Mouse (Mus musculus) ES-Bruce4 (cell line): ENCODE results near the gene Rbm47. TPM values are rescaled to one million over a fixed set of nuclear protein-coding genes. Genes with fewer than 3 reads are reported as not detected.
"Not testable (repeated sequence)": the region's sequence is repeated elsewhere in the genome, so short reads cannot be mapped to it uniquely, and the experiment has no call there.

Experiments
- H3K27ac ChIP-seq: 2 replicates; pipeline ENCODE4 v1.5.1; 2012; ENCODE audit warnings: low read length, inconsistent platforms; ENCODE audit not compliant: insufficient read depth
- H3K27me3 ChIP-seq: 2 replicates; pipeline ENCODE4 v1.6.1; 2012; ENCODE audit warnings: mild to moderate bottlenecking, low read length, inconsistent platforms; ENCODE audit not compliant: control insufficient read depth, poor library complexity, insufficient read depth, severe bottlenecking
- H3K36me3 ChIP-seq: 2 replicates; pipeline ENCODE4 v1.6.1; 2012; ENCODE audit warnings: inconsistent platforms, mild to moderate bottlenecking, low read length, moderate library complexity; ENCODE audit not compliant: control insufficient read depth, poor library complexity, insufficient read depth, severe bottlenecking
- H3K4me1 ChIP-seq: one replicate; pipeline ENCODE4 v1.8.1; 2011; ENCODE audit warnings: low read length; ENCODE audit not compliant: control insufficient read depth, insufficient read depth
- H3K4me3 ChIP-seq: 2 replicates; pipeline ENCODE4 v1.5.1; 2011; ENCODE audit warnings: low read depth, mild to moderate bottlenecking, low read length
- H3K9ac ChIP-seq: 2 replicates; pipeline ENCODE4 v1.6.1; 2012; ENCODE audit warnings: low read depth, mild to moderate bottlenecking, inconsistent platforms; ENCODE audit not compliant: poor library complexity, severe bottlenecking
- H3K9me3 ChIP-seq: replicated peaks from 2 replicates; pipeline ENCODE4 v1.6.1; 2012; ENCODE audit warnings: mild to moderate bottlenecking, low read length, inconsistent platforms; ENCODE audit not compliant: control insufficient read depth, poor library complexity, insufficient read depth, severe bottlenecking
- CTCF ChIP-seq: IDR thresholded peaks from one replicate; pipeline ENCODE4 v1.8.1; 2011; ENCODE audit warnings: low read depth, low read length
- EP300 ChIP-seq: IDR thresholded peaks from 2 replicates; pipeline ENCODE4 v1.6.1; 2011; ENCODE audit warnings: low read depth, low read length; ENCODE audit not compliant: insufficient read depth
- POLR2A ChIP-seq: IDR thresholded peaks from one replicate; pipeline ENCODE4 v1.8.1; 2011; ENCODE audit warnings: low read length; ENCODE audit not compliant: insufficient read depth
- polyA plus RNA-seq: library from polyadenylated mRNA; stranded (reverse); fragments of >200 nt; gene quantifications from 2 replicates; pipeline ENCODE4 v1.2.4, GENCODE M21; 2011; ENCODE audit warnings: low read depth; ENCODE audit not compliant: missing spikeins, insufficient read depth, insufficient read length

Rbm47 gene
- polyA plus RNA-seq, 1 experiment, result 82.8 TPM

DNA sequence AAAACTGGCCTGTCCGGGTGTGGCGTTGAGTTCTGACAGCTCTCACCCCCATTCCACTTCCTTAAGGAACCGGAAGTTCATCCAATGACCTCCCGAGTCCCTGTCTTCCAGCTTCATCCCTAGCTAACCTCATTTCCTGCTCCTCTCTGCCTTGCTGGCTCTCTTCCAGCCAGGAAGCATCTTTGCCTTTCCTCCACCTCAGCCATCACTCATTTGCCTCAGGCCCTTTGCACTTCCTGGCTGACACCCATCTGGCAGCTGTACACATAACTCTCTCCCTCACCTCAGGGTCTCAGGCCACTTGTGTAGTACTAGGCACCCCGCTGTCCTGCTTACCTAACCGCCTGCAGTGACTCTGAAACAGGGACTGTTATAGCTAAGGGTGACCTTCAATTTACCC is 178.3 kb downstream of the Rbm47 start:
- Histone ChIP-seq H3K9ac (no peak overlapping the region), H3K9me3 (no peaks in the 10 kb centered on the region), H3K36me3 (no peaks in the 10 kb centered on the region), H3K4me1 (peaks cover 3% of the 10 kb centered on the region), H3K4me3 (no peak overlapping the region), H3K27me3 (no peaks in the 10 kb centered on the region), H3K27ac (peak overlapping the region; percentile 51)
- TF ChIP-seq EP300, result peak; percentile 82
- TF ChIP-seq CTCF, result no peak

DNA sequence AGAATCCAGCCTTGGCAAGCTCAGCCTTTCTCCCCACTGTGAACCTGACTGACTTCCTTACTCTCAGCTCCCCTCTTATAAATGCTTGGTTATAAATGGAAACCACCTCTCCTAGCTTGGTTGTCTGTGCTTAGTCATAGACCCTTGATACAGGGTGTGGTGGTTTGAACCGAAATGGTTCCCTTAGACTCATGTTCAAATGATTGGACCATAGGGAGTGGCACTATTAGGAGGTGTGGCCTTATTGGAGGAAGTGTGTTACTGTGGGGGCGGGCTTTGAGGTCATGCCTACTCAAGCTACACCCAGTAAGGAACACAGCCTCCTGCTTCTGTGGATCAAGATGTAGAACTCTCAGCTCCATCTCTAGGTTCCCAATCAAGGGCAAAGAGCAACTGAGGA is 181.7 kb downstream of the Rbm47 start:
- Histone ChIP-seq H3K9me3 (no peaks in the 10 kb centered on the region), H3K27me3 (no peaks in the 10 kb centered on the region), H3K9ac (no peak overlapping the region), H3K4me3 (no peak overlapping the region), H3K27ac (peak overlapping the region; percentile 26; the same call in 1 of the 2 replicates), H3K36me3 (no peaks in the 10 kb centered on the region), H3K4me1 (peaks cover 3% of the 10 kb centered on the region)
- TF ChIP-seq CTCF (no peak), POLR2A (no peak), EP300 (no peak)

DNA sequence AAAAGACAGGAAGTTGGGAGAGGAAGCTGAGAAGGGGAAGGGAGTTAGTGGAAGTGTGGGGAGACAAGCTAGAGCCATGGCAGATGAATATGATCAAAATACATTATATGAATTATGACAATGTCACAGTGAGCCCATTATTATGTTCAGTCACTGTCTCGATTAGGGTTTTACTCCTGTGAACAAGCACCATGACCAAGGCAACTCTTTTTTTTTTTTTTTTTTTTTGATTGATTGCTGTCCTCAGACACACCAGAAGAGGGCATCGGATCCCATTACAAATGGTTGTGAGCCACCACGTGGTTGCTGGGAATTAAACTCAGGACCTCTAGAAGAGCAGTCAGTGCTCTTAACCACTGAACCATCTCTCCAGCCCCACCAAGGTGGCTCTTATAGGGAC is 185.9 kb downstream of the Rbm47 start:
- not testable (repeated sequence) for H3K9ac ChIP-seq, H3K9me3 ChIP-seq, H3K27me3 ChIP-seq, H3K36me3 ChIP-seq, H3K4me3 ChIP-seq, H3K27ac ChIP-seq, H3K4me1 ChIP-seq

DNA sequence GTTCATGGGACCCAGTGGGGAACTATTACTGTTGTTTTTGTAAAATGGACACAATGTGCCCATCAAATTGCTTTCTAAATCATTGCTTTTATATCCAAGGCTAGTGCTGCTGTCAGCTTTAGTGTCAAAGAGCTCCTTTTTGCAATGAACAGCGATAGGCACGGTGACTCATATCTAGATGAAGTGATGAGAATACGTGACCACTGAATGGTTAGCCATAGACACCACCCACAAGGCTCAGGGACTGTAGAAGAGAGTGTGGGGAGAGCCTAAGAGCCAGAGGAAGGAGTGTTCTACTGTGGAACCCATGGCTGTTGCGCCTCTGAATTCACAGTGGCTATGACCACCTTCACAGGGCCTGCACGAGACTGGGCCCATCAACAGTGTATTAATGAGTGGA is 186.5 kb downstream of the Rbm47 start:
- no peak for TF ChIP-seq POLR2A
- no peak for TF ChIP-seq CTCF
- no peak for TF ChIP-seq EP300
- H3K4me1 ChIP-seq, result peaks cover under 1% of the 10 kb centered on the region
- H3K36me3 ChIP-seq, result no peaks in the 10 kb centered on the region

DNA sequence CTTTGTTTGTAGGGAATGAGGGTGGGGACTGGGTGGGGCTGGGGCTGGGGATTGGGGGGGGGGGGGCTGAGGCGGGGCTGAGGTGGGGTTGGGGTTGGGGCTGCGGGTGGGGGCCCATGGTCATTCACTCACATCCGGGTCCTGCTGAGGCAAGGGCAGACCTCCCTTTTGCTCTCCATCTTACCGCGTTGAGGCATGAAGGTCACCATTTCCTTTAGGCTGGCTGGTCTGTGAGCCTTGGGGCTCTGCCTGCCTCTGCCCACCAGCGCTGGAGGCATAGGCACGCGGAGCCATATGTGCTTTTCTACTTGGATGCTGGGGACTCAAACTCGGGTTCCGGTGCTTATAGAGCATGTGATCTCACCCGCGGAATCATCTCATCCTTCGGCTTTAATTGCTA is 197.2 kb downstream of the Rbm47 start:
- Histone ChIP-seq H3K27me3 (no peaks in the 10 kb centered on the region), H3K4me1 (peaks cover 7% of the 10 kb centered on the region), H3K9me3 (no peaks in the 10 kb centered on the region), H3K4me3 (peak overlapping the region; percentile 79), H3K27ac (peak overlapping the region; percentile 91), H3K9ac (peak overlapping the region; percentile 47), H3K36me3 (no peaks in the 10 kb centered on the region)
- TF ChIP-seq POLR2A (no peak), EP300 (peak; percentile 96), CTCF (no peak)

More for the DNA sequence above, 186.5 kb downstream of the Rbm47 start:
- no peaks in the 10 kb centered on the region for H3K9me3 ChIP-seq
- no peak overlapping the region for H3K27ac ChIP-seq
- no peak overlapping the region for H3K9ac ChIP-seq
- no peak overlapping the region for H3K4me3 ChIP-seq
- H3K27me3 ChIP-seq, result no peaks in the 10 kb centered on the region

DNA sequence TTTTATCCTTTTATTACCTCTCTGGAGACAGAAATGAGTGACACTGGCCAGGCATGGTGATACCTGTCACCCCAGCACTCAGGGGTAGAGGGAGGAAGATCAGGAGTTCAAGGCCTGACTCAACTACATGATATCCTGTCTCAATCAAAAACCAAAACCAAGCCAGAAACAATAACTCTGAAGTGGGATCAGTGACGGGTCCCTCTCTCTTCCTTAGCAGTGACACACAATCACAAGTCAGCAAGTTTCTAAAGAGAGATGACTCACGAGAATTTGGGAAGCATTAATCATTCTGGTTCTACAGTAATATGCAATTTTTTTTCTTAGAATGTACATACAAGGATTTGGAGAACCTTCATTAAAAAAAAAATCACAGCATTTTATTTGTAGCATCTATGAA is 199.7 kb downstream of the Rbm47 start:
- no peak overlapping the region; the same call in 1 of the 2 replicates for H3K9ac ChIP-seq
- no peak overlapping the region for H3K27ac ChIP-seq
- no peaks in the 10 kb centered on the region for H3K36me3 ChIP-seq
- TF ChIP-seq POLR2A, result no peak
- no peak for TF ChIP-seq CTCF
- no peak for TF ChIP-seq EP300
- H3K27me3 ChIP-seq, result no peaks in the 10 kb centered on the region
- H3K9me3 ChIP-seq, result no peaks in the 10 kb centered on the region
- H3K4me1 ChIP-seq, result peaks cover 5% of the 10 kb centered on the region
- H3K4me3 ChIP-seq, result no peak overlapping the region

DNA sequence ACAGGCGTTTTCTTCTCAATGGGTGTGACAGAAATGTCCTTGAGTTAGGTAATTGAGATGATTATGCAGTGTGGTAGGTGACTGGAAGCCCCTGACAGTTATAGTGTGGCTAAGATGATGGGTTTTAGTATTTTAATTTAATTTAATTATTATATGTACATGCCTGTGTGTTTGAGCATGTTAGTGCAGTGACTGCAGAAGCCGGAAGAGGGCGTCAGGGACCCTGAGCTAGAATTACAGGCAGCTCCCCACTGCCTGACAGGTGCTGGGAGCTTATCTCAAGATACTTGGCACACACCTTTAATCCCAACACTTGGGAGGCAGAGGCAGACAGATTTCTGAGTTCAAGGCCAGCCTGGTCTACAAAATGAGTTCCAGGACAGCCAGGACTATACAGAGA is 204.9 kb downstream of the Rbm47 start:
- Histone ChIP-seq H3K36me3 (no peaks in the 10 kb centered on the region), H3K27ac (no peak overlapping the region), H3K4me1 (no peaks in the 10 kb centered on the region), H3K27me3 (no peaks in the 10 kb centered on the region), H3K9ac (peak overlapping the region; percentile 77), H3K4me3 (no peak overlapping the region), H3K9me3 (no peaks in the 10 kb centered on the region)
- TF ChIP-seq EP300 (no peak), CTCF (peak; percentile 67)
